ENCODE assay signal across 16 mouse cellular contexts in genomic region chr5:38090111-38090510, GRCm38 (mm10). TPM values are rescaled to one million over a fixed set of nuclear protein-coding genes. Genes with fewer than 3 reads are reported as not detected.
DNase-seq lines count a peak whose midpoint lies in the region; ATAC-seq lines count a peak whose summit lies in the region.
"Had no signal": no experiment of that assay in that cellular context is flagged by ENCODE, and none has a peak within 500 bp of the region (broad histone marks: within the 10 kb centered on the region; RNA-seq: fewer than 3 reads in every experiment).

No protein-coding gene starts in this region.

- no peak for ATAC-seq in erythroid progenitor cell, adult 5-6 weeks (replicated peaks; ENCODE audit: low FRiP score, poor library complexity, severe bottlenecking)
- ATAC-seq: forebrain, embryonic 14.5 days had no signal

- intact Hi-C loops in heart, postnatal 10 days (cut with DNase I): loop anchor here (2.0 to 5.0 kb wide), 3 partner anchors 183 to 793 kb away; no protein-coding TSS in a partner anchor

- DNase-seq in heart, adult 11 months: peak; percentile 66
- DNase-seq in heart, postnatal 10 days: no peak
- DNase-seq in testis, postnatal 10 days (ENCODE audit: low spot score): peak; percentile 21
- DNase-seq in testis, postnatal 14 days (ENCODE audit: low spot score): no peak
- DNase-seq: adrenal gland, adult 2 months; adrenal gland, postnatal 10 days; adrenal gland, postnatal 25 days; cerebellum, adult 11 months; cerebellum, adult 18-20 months; cerebellum, adult 8-10 months; cerebellum, adult 9-11 months; cerebellum, postnatal 14 days; cerebellum, postnatal 36 days; embryo, embryonic 11 days had no signal

RNA-seq across cellular contexts. Expression of gene Stx18, which starts 51.6 kb away (rescaled TPM):
- total RNA-seq in heart, postnatal 10 days (2021): 10 to 100 TPM; 20.9 to 22.2 TPM
- total RNA-seq in erythroid progenitor cell, adult 5-6 weeks (2015; ENCODE audit: low replicate concordance): 9.0 and 23.5 TPM in 2 replicates
- total RNA-seq in erythroid progenitor cell, adult 5-6 weeks (2017; ENCODE audit: low replicate concordance): 10.9 and 12.1 TPM in 2 replicates

Comparison
In these comparisons a context has a peak if more than half of its experiments do, and no peak if none do; other contexts are left out.
1. DNase-seq: peak in heart, adult 11 months (single experiment) and testis, postnatal 10 days (single experiment); none in heart, postnatal 10 days (0 of 2) and testis, postnatal 14 days (single experiment).